Mouse (Mus musculus) bone marrow macrophage, adult 2 months (primary cell): ENCODE data around the gene Hoxb2. TPM values are rescaled to one million over a fixed set of nuclear protein-coding genes. Genes with fewer than 3 reads are reported as not detected.

Experiments used
- H3K27ac ChIP-seq: 2 replicates; pipeline ENCODE4 v1.5.1; 2012; ENCODE audit warnings: low read depth, low read length; ENCODE audit not compliant: insufficient read depth
- H3K4me1 ChIP-seq: 2 replicates; pipeline ENCODE4 v1.6.1; 2012; ENCODE audit warnings: low read length; ENCODE audit not compliant: control insufficient read depth, insufficient read depth
- H3K4me3 ChIP-seq: 2 replicates; pipeline ENCODE4 v1.5.1; 2012; ENCODE audit warnings: mild to moderate bottlenecking, low read length, moderate library complexity; ENCODE audit not compliant: insufficient read depth
- CTCF ChIP-seq: IDR thresholded peaks from 2 replicates; pipeline ENCODE4 v1.5.1; 2012; ENCODE audit warnings: low read depth, mild to moderate bottlenecking, low read length, moderate library complexity
- POLR2A ChIP-seq: IDR thresholded peaks from 2 replicates; pipeline ENCODE4 v1.6.1; 2012; ENCODE audit warnings: mild to moderate bottlenecking, low read depth, low read length, borderline replicate concordance
- polyA plus RNA-seq: library from polyadenylated mRNA; stranded (reverse); fragments of >200 nt; gene quantifications from 2 replicates; pipeline ENCODE4 v1.2.4, GENCODE M21; 2012; ENCODE audit not compliant: missing spikeins, insufficient read depth, insufficient read length

Gene Hoxb2
- polyA plus RNA-seq, 1 experiment = not detected

GRCm38 (mm10) chr11:96316696-96317607 is 33.4 kb upstream of the Hoxb2 start:
- H3K27ac ChIP-seq = no peak overlapping the region

GRCm38 (mm10) chr11:96317608-96318367 is 32.5 kb upstream of the Hoxb2 start, which contains the start of gene Hoxb4:
Hoxb4 (plus strand) TSS chr11:96318267.
- H3K4me3 ChIP-seq = peak within 1 kb of the TSS; percentile 78
- peaks cover 3% of the 10 kb centered on the region for H3K4me1 ChIP-seq
- no peak for TF ChIP-seq POLR2A
- no peak for TF ChIP-seq CTCF
- peak within 1 kb of the TSS; percentile 62 for H3K27ac ChIP-seq

More at GRCm38 (mm10) chr11:96316696-96317607, 33.4 kb upstream of the Hoxb2 start:
- Histone ChIP-seq H3K4me3 (no peak overlapping the region), H3K4me1 (peaks cover 3% of the 10 kb centered on the region)
- TF ChIP-seq POLR2A = no peak
- TF ChIP-seq CTCF = no peak

DNA sequence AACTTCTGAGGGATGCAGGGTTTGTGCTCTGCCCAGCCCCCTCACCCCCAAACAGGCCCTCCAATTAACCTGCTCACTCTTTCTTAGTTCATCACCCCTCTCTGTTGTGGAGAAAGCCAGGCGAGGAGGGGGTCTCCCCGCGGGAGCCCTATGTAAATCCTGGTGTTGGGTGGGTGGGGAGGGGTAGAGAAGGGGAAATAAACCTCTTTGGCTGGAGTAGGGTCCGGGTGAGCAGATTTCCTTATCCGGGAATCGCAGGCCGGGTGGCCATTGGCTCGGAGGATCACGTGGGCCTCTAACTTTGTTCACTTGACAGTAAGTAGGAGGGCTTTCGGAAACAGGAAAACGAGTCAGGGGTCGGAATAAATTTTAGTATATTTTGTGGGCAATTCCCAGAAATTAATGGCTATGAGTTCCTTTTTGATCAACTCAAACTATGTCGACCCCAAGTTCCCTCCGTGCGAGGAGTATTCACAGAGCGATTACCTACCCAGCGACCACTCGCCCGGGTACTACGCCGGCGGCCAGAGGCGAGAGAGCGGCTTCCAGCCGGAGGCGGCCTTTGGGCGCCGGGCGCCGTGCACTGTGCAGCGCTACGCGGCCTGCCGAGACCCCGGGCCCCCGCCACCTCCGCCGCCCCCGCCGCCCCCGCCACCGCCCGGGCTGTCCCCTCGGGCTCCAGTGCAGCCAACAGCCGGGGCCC is 31.8 kb upstream of the Hoxb2 start:
- H3K27ac ChIP-seq = peak overlapping the region; percentile 62
- H3K4me3 ChIP-seq = peak overlapping the region; percentile 78
- TF ChIP-seq CTCF = no peak
- TF ChIP-seq POLR2A = no peak
- peaks cover 3% of the 10 kb centered on the region for H3K4me1 ChIP-seq

DNA sequence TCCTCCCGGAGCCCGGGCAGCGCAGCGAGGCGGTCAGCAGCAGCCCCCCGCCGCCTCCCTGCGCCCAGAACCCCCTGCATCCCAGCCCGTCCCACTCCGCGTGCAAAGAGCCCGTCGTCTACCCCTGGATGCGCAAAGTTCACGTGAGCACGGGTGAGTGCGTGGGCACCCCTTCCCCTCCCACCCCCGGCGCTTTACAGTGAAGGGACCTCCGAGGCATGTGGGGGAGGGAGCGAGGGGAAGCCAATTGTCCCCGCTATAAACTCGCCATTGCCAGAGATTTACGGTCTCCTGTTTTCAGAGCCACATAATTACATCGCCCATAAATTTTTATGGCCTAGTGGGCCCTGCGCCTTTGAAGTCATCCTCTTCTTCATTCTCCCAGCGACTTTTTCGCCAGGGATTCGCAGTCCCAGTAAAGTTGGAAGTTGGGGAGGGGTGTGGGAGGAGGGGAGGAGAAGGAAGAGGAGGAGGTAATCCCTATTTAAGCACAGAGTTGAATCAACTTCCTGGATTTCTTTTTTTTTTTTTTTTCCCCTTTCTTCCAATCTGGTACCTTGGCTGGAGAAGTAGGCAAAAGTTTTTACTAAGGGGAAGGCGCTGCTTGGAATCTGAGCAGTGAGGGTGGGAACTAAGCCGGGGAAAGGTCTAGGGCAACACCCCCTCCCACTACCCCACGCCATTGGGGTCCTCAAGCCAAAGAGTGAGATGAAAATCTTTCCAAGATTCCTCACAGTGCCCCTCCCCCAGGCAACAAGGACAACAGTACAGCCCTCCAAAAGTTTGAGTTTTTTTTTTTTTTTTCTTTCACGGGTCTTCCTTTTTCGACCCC is 31.0 kb upstream of the Hoxb2 start:
- Histone ChIP-seq H3K4me3 (peak overlapping the region; percentile 78), H3K27ac (peak overlapping the region; percentile 62), H3K4me1 (peaks cover 3% of the 10 kb centered on the region)
- TF ChIP-seq POLR2A (no peak), CTCF (no peak)

- no peak for TF ChIP-seq CTCF
- TF ChIP-seq POLR2A = no peak
- Histone ChIP-seq H3K27ac (no peak overlapping the region), H3K4me1 (peaks cover 3% of the 10 kb centered on the region), H3K4me3 (peak overlapping the region; percentile 78)
Observed at GRCm38 (mm10) chr11:96319910-96320309, 30.4 kb upstream of the Hoxb2 start.

DNA sequence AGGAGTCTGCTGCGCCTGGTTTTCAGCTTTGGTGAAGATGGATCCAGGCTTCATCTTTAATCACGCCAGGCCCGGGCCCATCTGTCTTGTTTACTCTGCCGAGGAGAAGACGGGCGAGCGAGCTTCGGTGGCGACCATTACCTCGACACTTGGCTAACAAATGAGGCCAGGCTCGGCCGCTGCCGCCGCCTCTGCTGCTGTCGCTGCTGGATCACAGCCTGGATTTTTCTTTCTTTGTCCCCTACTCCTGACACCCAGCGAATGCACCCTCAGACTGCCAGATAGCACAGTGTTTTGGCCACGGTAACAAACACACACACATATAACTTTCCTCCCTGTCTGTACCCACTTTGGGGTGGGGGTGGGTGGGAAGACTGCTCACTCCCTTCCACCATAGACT is 29.6 kb upstream of the Hoxb2 start:
- Histone ChIP-seq H3K27ac (no peak overlapping the region), H3K4me3 (no peak overlapping the region), H3K4me1 (peaks cover 3% of the 10 kb centered on the region)
- TF ChIP-seq CTCF = no peak
- no peak for TF ChIP-seq POLR2A

GRCm38 (mm10) chr11:96321846-96322245 is 28.5 kb upstream of the Hoxb2 start:
- no peak overlapping the region for H3K4me3 ChIP-seq
- TF ChIP-seq POLR2A (no peak), CTCF (no peak)
- peaks cover 3% of the 10 kb centered on the region for H3K4me1 ChIP-seq
- H3K27ac ChIP-seq = no peak overlapping the region

DNA sequence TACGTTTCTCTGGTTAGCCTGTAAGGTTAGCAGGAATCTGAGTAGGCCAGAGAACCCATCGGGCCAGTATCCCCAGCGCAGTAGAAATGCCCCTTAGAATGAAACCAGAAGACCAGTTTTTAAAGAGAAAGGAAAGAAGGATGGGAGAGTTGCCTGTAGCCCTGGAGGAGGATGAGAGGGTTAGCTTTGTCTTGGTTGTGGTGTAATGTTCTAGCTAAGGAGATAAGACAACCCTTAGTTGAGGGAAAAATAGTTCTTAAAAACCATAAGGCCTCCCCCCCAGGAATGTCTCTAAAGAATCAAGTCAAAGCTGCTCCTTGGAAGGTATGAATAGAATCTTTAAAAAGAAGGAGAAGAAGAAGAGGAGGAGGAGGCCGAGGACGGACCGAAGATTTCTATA is 27.6 kb upstream of the Hoxb2 start:
- Histone ChIP-seq H3K27ac (no peak overlapping the region), H3K4me3 (no peak overlapping the region), H3K4me1 (peaks cover 3% of the 10 kb centered on the region)
- TF ChIP-seq CTCF (no peak), POLR2A (no peak)

GRCm38 (mm10) chr11:96323154-96323553 is 27.2 kb upstream of the Hoxb2 start, which contains the start of gene Hoxb3:
Hoxb3 (plus strand) TSS chr11:96323326.
- TF ChIP-seq CTCF (no peak), POLR2A (no peak)
- H3K4me1 ChIP-seq = peaks cover 3% of the 10 kb centered on the region
- H3K27ac ChIP-seq = no peak within 1 kb of the TSS
- no peak within 1 kb of the TSS for H3K4me3 ChIP-seq
